Mouse (Mus musculus): ENCODE measurements at regions not wholly inside any gene's neighbourhood (a gene's known extent, or its start where the extent isn't known, plus 50 kb on each side); places are given as distances from the start of the nearest gene placed in this dataset.

- H3K4me2 ChIP-seq (ENCODE audit: insufficient read depth, low read depth, poor library complexity, severe bottlenecking), result no peak overlapping the region
- H3K27me3 ChIP-seq (replicated peaks), result peaks cover 42% of the 10 kb centered on the region
- no peak overlapping the region for H3K4me3 ChIP-seq (replicated peaks in 1 of 3; ENCODE audit: low read depth in 2 of 3, low read length in 2 of 3, poor library complexity in 1 of 3)
- dilution Hi-C loops (cut with MboI; ENCODE audit: extremely low pct_ligation_motif_present, extremely low pct_unique_long_range_greater_than_20kb, low sequenced_read_pairs) (no loop called here), in situ Hi-C loops (cut with MboI; ENCODE audit: low pct_ligation_motif_present, low pct_unique_long_range_greater_than_20kb, low sequenced_read_pairs) (no loop called here)
- H3K27ac ChIP-seq (ENCODE audit: insufficient read depth, low read depth), result no peak overlapping the region
- H3K79me2 ChIP-seq (replicated peaks; ENCODE audit: control insufficient read depth, extremely low read depth, insufficient read depth, poor library complexity, severe bottlenecking), result no peaks in the 10 kb centered on the region
- H3K9ac ChIP-seq (ENCODE audit: insufficient read depth, low read depth), result no peak overlapping the region
- no peak for TF ChIP-seq MEF2A (IDR thresholded peaks at IDR 0.05; ENCODE audit: borderline replicate concordance, low read depth, low read length)
- no peak for TF ChIP-seq GABPA (IDR thresholded peaks at IDR 0.05; ENCODE audit: insufficient replicate concordance, low read depth, low read length)
- no peak for TF ChIP-seq ETS1 (conservative IDR thresholded peaks at IDR 0.05; ENCODE audit: low read depth, low read length)
- no peak for TF ChIP-seq SMC3 (IDR thresholded peaks at IDR 0.05; ENCODE audit: low read depth, low read length)
- no peak for TF ChIP-seq TCF12 (IDR thresholded peaks at IDR 0.05; ENCODE audit: low read depth, low read length)
- no peak for TF ChIP-seq CHD1 (IDR thresholded peaks at IDR 0.05; ENCODE audit: low read depth, low read length)
- no peak for DNase-seq (ENCODE audit: extremely low read depth)
- no peaks in the 10 kb centered on the region for H3K9me3 ChIP-seq (replicated peaks; ENCODE audit: low read length)
- no peaks in the 10 kb centered on the region for H3K36me3 ChIP-seq (replicated peaks in 1 of 2; ENCODE audit: control insufficient read depth in 1 of 2, insufficient read depth in 1 of 2, low read length in 1 of 2)
- H3K4me1 ChIP-seq (ENCODE audit: control insufficient read depth in 1 of 2, insufficient read depth in 2 of 2), result peaks cover 0 to 12% of the 10 kb centered on the region in 2 experiments; a peak in 2 of 4 replicates
Observed at GRCm38 (mm10) chr2:92697721-92698120, 98.2 kb downstream of the Chst1 start.

DNA sequence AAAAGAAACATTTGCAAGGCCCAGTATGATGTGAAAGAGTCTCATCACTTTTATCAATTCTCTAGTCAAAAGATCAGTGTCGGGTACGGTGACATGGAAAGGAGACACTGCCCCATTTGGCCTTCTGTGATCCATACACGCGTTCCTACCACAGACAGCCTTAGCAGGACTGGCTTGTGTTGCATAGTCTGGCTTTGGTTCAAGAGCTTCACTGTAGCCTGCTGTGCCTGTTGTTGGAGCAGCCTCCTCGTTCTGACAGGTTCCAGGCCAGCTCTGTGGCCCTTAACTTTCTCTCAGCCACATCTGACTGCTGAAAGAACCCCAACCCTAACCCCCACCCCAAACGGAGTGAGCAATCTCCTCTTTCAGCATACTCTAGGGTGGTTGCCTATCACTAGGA is 99.9 kb downstream of the Chst1 start:
- Histone ChIP-seq H3K4me3 (replicated peaks in 1 of 3; ENCODE audit: low read depth in 2 of 3, low read length in 2 of 3, poor library complexity in 1 of 3) (no peak overlapping the region), H3K4me1 (ENCODE audit: control insufficient read depth in 1 of 2, insufficient read depth in 2 of 2) (peaks cover 0 to 9% of the 10 kb centered on the region in 2 experiments; a peak in 2 of 4 replicates), H3K9ac (ENCODE audit: insufficient read depth, low read depth) (no peak overlapping the region), H3K27me3 (replicated peaks) (peaks cover 49% of the 10 kb centered on the region), H3K36me3 (replicated peaks in 1 of 2; ENCODE audit: control insufficient read depth in 1 of 2, insufficient read depth in 1 of 2, low read length in 1 of 2) (no peaks in the 10 kb centered on the region), H3K4me2 (ENCODE audit: insufficient read depth, low read depth, poor library complexity, severe bottlenecking) (no peak overlapping the region), H3K27ac (ENCODE audit: insufficient read depth, low read depth) (no peak overlapping the region), H3K9me3 (replicated peaks; ENCODE audit: low read length) (no peaks in the 10 kb centered on the region), H3K79me2 (replicated peaks; ENCODE audit: control insufficient read depth, extremely low read depth, insufficient read depth, poor library complexity, severe bottlenecking) (no peaks in the 10 kb centered on the region)
- in situ Hi-C loops (cut with MboI; ENCODE audit: low pct_ligation_motif_present, low pct_unique_long_range_greater_than_20kb, low sequenced_read_pairs), result no loop called here
- TF ChIP-seq KAT2A (IDR thresholded peaks at IDR 0.05; ENCODE audit: insufficient replicate concordance, low read length) (no peak), JUN (IDR thresholded peaks at IDR 0.05; ENCODE audit: insufficient read depth, low read depth, low read length) (no peak), GABPA (IDR thresholded peaks at IDR 0.05; ENCODE audit: insufficient replicate concordance, low read depth, low read length) (no peak)
- DNase-seq (ENCODE audit: extremely low read depth), result no peak
- dilution Hi-C loops (cut with MboI; ENCODE audit: extremely low pct_ligation_motif_present, extremely low pct_unique_long_range_greater_than_20kb, low sequenced_read_pairs), result no loop called here

DNA sequence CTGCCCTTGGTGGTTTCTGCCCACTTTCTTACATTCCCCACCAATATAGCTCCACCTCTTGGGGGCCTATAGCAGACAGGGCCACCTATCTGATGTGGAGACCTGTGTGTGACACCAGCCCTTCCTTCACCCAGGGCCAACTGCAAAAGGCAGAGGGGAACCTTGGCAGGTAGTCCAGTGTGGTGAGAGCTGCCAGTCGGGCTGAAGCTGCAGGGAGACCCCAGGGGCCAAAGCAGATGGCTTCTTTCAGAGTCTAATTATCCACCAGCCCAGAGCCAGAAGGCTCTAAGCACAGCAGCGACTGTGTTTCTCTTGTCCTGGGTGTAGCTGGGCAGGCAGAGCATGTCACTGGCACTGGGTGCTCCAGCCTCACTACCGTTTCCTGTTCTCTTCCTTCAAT is 104.5 kb downstream of the Chst1 start:
- in situ Hi-C loops (cut with MboI; ENCODE audit: low pct_ligation_motif_present, low pct_unique_long_range_greater_than_20kb, low sequenced_read_pairs) (no loop called here), dilution Hi-C loops (cut with MboI; ENCODE audit: extremely low pct_ligation_motif_present, extremely low pct_unique_long_range_greater_than_20kb, low sequenced_read_pairs) (no loop called here)
- no peak overlapping the region for H3K4me2 ChIP-seq (ENCODE audit: insufficient read depth, low read depth, poor library complexity, severe bottlenecking)
- H3K27me3 ChIP-seq (replicated peaks), result peaks cover 27% of the 10 kb centered on the region
- H3K4me1 ChIP-seq (ENCODE audit: control insufficient read depth in 1 of 2, insufficient read depth in 2 of 2), result no peaks in the 10 kb centered on the region
- no peaks in the 10 kb centered on the region for H3K9me3 ChIP-seq (replicated peaks; ENCODE audit: low read length)
- H3K27ac ChIP-seq (ENCODE audit: insufficient read depth, low read depth), result no peak overlapping the region
- no peaks in the 10 kb centered on the region for H3K79me2 ChIP-seq (replicated peaks; ENCODE audit: control insufficient read depth, extremely low read depth, insufficient read depth, poor library complexity, severe bottlenecking)
- H3K9ac ChIP-seq (ENCODE audit: insufficient read depth, low read depth), result no peak overlapping the region
- H3K4me3 ChIP-seq (replicated peaks in 1 of 3; ENCODE audit: low read depth in 2 of 3, low read length in 2 of 3, poor library complexity in 1 of 3), result no peak overlapping the region
- no peaks in the 10 kb centered on the region for H3K36me3 ChIP-seq (replicated peaks in 1 of 2; ENCODE audit: control insufficient read depth in 1 of 2, insufficient read depth in 1 of 2, low read length in 1 of 2)
- DNase-seq (ENCODE audit: extremely low read depth), result no peak
- TF ChIP-seq MEF2A (IDR thresholded peaks at IDR 0.05; ENCODE audit: borderline replicate concordance, low read depth, low read length) (no peak), MAX (IDR thresholded peaks at IDR 0.05; ENCODE audit: low read length) (no peak), HCFC1 (IDR thresholded peaks at IDR 0.05; ENCODE audit: low read depth, low read length) (no peak)
